In the genomic region with DNA sequence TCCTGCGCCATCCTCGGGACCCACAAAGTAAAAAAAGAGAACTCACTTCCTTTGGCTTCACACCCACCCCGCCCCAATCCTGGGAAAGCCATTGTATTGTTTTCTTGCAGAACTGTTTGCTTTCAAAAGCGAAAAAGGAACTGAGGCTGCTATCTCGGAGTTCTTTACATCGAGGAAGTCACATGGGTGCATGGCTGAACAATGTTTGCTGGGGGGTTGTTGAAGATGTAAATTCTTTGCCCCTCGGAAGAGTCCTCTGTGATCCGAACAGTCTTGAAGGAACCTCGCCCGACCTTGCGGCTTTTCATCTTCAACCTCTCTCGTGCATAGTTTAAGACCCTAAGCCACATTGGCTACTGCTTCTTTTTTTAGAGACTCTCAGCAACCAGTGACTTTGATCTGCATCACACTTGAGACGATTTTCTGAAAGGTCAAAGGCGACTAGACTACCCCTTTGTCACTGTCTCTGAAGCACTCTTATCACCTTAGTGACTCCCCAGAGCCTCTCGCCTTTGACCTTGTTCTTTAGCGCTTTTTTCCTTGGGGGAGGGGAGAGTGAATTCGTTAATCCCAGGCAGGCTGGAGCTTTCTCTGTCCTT, we compare ENCODE assay signal across 8 mouse cellular contexts.
A peak's percentile ranks its signal among the peaks of the same experiment; 100 is the strongest.
DNase-seq lines count a peak whose midpoint lies in the region; ATAC-seq and TF ChIP-seq lines count a peak whose summit lies in the region.

No protein-coding gene starts in this region.

- WGBS in embryonic facial prominence, embryonic 12.5 days, result 4% methylated on average over 17 of the region's 17 CpGs
- 6% methylated on average over 17 of the region's 17 CpGs for WGBS in heart, embryonic 15.5 days
- 4% methylated on average over 17 of the region's 17 CpGs for WGBS in kidney, embryonic 16.5 days
- WGBS in small intestine, adult 2 months, result 3% methylated on average over 17 of the region's 17 CpGs

- H3K4me3 ChIP-seq in layer of hippocampus, adult 2 months, result peak overlapping the region; percentile 49
- peak overlapping the region; percentile 27 for H3K4me3 ChIP-seq in embryonic facial prominence, embryonic 12.5 days
- H3K4me3 ChIP-seq in heart, embryonic 15.5 days, result peak overlapping the region; percentile 44
- peak overlapping the region; percentile 41 for H3K4me3 ChIP-seq in kidney, embryonic 16.5 days (ENCODE audit: low read length)
- H3K4me3 ChIP-seq in small intestine, adult 2 months (ENCODE audit: low read depth, low read length), result peak overlapping the region; percentile 46

- no peak for ATAC-seq in embryonic facial prominence, embryonic 12.5 days (ENCODE audit: insufficient number of reproducible peaks, insufficient read depth, low FRiP score, low TSS enrichment)
- ATAC-seq in heart, embryonic 15.5 days (replicated peaks; ENCODE audit: insufficient number of reproducible peaks, insufficient read depth, low FRiP score, low read depth), result 0 out of 2 replicates have a peak, but pooled peaks have one; percentile 53
- ATAC-seq in kidney, embryonic 16.5 days (ENCODE audit: low FRiP score, low TSS enrichment), result peak; percentile 69

- H3K4me2 ChIP-seq in embryonic facial prominence, embryonic 12.5 days (replicated peaks), result peak overlapping the region; percentile 65
- H3K4me2 ChIP-seq in heart, embryonic 15.5 days, result peak overlapping the region; percentile 70
- peak overlapping the region; percentile 77 for H3K4me2 ChIP-seq in kidney, embryonic 16.5 days (replicated peaks; ENCODE audit: low read depth, low read length)

- H3K27me3 ChIP-seq in embryonic facial prominence, embryonic 12.5 days, result no peaks in the 10 kb centered on the region
- H3K27me3 ChIP-seq in heart, embryonic 15.5 days, result no peaks in the 10 kb centered on the region
- no peaks in the 10 kb centered on the region for H3K27me3 ChIP-seq in kidney, embryonic 16.5 days (ENCODE audit: insufficient read depth, low read length)
- H3K27me3 ChIP-seq in small intestine, adult 2 months (ENCODE audit: control insufficient read depth, insufficient read depth, low read length), result no peaks in the 10 kb centered on the region

- peak overlapping the region; percentile 87 for H3K27ac ChIP-seq in layer of hippocampus, adult 2 months
- H3K27ac ChIP-seq in embryonic facial prominence, embryonic 12.5 days, result no peak overlapping the region
- H3K27ac ChIP-seq in heart, embryonic 15.5 days, result peak overlapping the region; percentile 70
- peak overlapping the region; percentile 80 for H3K27ac ChIP-seq in kidney, embryonic 16.5 days (ENCODE audit: low read length)
- peak overlapping the region; percentile 66 for H3K27ac ChIP-seq in small intestine, adult 2 months (ENCODE audit: insufficient read depth, low read depth, low read length)

- TF ChIP-seq CTCF in layer of hippocampus, adult 2 months (conservative IDR thresholded peaks at IDR 0.05), result no peak
- no peak for TF ChIP-seq CTCF in small intestine, adult 2 months (IDR thresholded peaks at IDR 0.05; ENCODE audit: extremely low read depth, insufficient read length, insufficient replicate concordance, low read depth, low read length)

- no peak for DNase-seq in layer of hippocampus, adult 2 months (ENCODE audit: low spot score in 2 of 2)
- DNase-seq in layer of hippocampus, postnatal 36 days, result no peak
- DNase-seq in lung, postnatal 36 days, result peak; percentile 83
- no peak for DNase-seq in left cerebral cortex, adult 18-20 months (ENCODE audit: low spot score in 2 of 2)

- H3K9ac ChIP-seq in embryonic facial prominence, embryonic 12.5 days, result 0 out of 2 replicates have a peak overlapping the region, but pooled peaks have one; percentile 36
- peak overlapping the region; percentile 42 for H3K9ac ChIP-seq in heart, embryonic 15.5 days
- H3K9ac ChIP-seq in kidney, embryonic 16.5 days (replicated peaks; ENCODE audit: low read length), result peak overlapping the region; percentile 59

- no peak for TF ChIP-seq POLR2A in small intestine, adult 2 months (IDR thresholded peaks at IDR 0.05; ENCODE audit: low read depth, low read length)

- no peaks in the 10 kb centered on the region for H3K9me3 ChIP-seq in embryonic facial prominence, embryonic 12.5 days
- H3K9me3 ChIP-seq in heart, embryonic 15.5 days (replicated peaks), result no peaks in the 10 kb centered on the region
- no peaks in the 10 kb centered on the region for H3K9me3 ChIP-seq in kidney, embryonic 16.5 days (ENCODE audit: low read length)

- no peaks in the 10 kb centered on the region for H3K36me3 ChIP-seq in embryonic facial prominence, embryonic 12.5 days
- no peaks in the 10 kb centered on the region for H3K36me3 ChIP-seq in heart, embryonic 15.5 days
- no peaks in the 10 kb centered on the region for H3K36me3 ChIP-seq in kidney, embryonic 16.5 days (ENCODE audit: insufficient read depth, low read length)
- no peaks in the 10 kb centered on the region for H3K36me3 ChIP-seq in small intestine, adult 2 months (ENCODE audit: control insufficient read depth, insufficient read depth, low read length)

- peaks cover 7% of the 10 kb centered on the region; the same call in 1 of the 2 replicates for H3K4me1 ChIP-seq in embryonic facial prominence, embryonic 12.5 days
- H3K4me1 ChIP-seq in heart, embryonic 15.5 days (replicated peaks), result peaks cover 13% of the 10 kb centered on the region
- H3K4me1 ChIP-seq in kidney, embryonic 16.5 days (ENCODE audit: insufficient read depth, low read length), result peaks cover 20% of the 10 kb centered on the region
- peaks cover 5% of the 10 kb centered on the region; the same call in 1 of the 2 replicates for H3K4me1 ChIP-seq in small intestine, adult 2 months (ENCODE audit: control insufficient read depth, insufficient read depth, insufficient read length, low read length)
